Mouse (Mus musculus) B cell, adult 2 months (primary cell): ENCODE measurements around the gene Parp14.
"Not testable (repeated sequence)": the region's sequence is repeated elsewhere in the genome, so short reads cannot be mapped to it uniquely, and the experiment has no call there.

Experiments used
- DNase-seq, 2 experiments: peaks; one replicate each; pipeline ENCODE4 v3.0.0; 2022

Parp14 gene

DNA sequence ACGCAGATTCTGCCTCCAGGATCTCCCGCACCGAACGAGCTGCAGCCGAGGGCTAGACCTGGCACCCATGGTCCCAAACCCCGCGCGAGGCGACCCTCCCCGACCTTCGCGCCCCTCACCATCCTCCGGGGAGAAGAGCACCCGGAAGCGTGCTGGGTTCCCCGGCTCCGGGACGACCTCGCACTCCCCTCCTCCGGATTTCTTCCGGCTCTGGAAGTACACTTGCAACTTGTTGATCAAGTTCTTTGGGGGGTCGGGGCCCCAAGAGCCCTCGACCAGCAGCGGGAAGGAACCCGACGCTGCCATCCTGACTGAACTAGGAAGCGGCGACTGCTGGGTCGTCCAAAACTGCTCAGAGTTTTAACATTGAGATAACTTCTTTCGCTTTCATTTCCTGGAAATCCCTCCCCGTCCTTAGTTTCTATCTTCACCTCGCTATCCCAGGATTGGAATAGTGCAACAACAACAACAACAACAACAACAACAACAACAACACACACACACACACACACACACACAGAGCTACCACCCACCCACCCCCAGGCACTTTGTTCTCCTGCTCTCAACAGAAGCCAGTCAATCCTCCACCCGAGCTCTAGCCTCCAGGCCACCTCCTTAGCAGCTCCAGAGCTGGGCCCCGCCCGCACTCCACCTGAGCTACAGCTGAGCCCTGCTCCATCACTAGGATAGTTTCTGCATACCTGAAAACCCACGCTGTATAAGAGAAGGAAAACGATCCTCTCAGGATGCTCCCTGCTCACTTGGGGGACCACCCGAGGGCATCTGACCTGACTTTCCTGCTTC is at the start of gene Parp14:
TSS of gene Parp14 (minus strand) at position 497 of the 804 bp plus-strand sequence.
- DNase-seq = peak; percentile 54 to 55

DNA sequence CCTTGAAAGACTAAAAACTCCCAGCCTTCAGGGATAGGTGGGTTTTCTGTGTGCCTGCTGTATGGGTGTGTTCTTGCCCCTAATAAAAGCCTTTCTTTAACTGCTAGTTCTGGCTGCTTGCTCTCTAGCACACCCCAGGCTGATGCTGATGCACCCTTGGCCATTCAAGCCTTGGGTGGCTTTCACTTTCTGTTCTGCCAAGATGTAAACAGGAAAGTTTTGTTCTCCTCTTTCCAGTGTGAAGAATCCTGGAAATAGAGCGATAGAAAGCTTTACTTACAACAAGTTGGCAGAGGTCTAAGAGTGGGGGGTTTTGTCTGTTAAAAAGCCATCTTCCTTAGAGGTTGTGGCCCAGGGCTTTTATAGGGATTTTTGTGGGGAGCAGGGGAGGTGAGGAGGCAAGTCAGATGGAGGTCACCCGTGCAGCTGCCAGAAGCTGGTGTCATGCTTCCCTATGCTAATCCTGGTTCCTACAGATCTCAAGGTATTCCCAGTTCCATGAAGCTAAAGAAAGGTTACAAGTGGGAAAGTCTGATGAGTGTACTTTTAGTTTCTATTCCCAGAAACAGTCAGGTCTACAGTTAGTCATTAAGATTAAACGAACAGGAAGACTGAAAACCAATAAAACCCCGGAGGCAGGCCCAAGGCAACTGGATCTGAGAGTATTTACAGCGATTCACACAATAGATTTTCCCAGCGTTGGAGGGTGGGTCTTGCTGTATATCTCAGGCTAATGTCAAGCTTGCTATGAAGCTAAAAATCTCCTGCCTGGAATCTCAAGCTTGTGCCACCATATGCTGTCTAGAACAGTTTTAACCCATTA is 47.6 kb upstream of the Parp14 start:
- DNase-seq = peak; percentile 45 to 51

DNA sequence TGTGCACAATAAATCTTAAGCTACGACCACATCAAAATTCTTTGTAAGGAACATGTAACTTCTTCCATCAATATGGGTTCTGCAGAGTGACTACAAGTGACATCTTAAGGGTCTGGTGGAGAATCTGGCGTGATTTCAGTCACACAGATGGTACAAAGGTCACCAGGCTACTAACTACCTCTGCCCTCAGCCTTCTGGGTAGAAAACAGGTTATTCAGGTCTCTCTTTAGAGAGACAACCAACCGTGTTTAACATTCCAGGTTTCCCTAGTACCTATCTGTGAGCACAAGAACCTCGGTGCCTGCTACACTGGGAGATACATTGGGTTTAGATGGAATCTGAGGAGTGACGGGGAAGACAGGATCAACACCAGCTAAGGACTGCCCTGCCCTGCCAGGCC is 43.0 kb upstream of the Parp14 start:
- no peak for DNase-seq

DNA sequence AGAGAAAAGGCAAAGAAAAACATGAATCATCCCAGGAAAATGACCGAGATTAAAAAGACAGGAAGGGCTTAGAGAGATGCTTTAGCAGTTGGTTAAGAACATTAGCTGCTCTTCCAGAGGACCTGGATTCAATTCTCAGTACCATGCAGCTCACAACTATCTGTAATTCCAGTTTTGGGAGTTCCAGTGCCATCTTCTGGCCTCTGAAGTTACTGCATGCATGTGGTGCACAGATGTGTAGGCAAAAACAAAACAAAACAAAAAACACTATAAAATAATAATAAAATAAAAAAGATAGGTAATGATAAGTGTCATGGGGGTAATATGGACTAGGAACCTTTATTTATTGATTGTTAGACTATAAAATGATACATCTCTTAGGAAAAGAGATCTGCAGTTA is 42.2 kb upstream of the Parp14 start:
- peak; percentile 37 to 47 for DNase-seq

DNA sequence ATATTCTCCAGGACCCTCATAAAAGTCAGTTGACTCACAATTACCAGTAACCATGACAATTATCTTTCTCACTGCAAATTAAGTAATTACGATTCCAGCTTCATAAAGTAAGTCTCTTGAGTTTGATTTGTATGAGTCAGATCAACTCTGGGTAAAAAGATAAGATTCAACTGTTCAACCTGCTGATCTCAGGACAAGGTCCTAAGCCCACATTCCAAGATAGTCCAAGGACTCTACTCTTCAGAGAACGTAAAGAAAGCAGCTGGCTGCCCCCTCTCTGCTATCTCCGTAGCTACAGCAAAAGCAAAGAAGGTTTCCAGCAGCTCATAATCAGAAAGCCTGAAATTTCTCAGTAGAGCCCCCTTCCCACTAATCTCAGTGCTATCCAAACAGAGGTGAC is 40.1 kb upstream of the Parp14 start:
- DNase-seq = no peak

DNA sequence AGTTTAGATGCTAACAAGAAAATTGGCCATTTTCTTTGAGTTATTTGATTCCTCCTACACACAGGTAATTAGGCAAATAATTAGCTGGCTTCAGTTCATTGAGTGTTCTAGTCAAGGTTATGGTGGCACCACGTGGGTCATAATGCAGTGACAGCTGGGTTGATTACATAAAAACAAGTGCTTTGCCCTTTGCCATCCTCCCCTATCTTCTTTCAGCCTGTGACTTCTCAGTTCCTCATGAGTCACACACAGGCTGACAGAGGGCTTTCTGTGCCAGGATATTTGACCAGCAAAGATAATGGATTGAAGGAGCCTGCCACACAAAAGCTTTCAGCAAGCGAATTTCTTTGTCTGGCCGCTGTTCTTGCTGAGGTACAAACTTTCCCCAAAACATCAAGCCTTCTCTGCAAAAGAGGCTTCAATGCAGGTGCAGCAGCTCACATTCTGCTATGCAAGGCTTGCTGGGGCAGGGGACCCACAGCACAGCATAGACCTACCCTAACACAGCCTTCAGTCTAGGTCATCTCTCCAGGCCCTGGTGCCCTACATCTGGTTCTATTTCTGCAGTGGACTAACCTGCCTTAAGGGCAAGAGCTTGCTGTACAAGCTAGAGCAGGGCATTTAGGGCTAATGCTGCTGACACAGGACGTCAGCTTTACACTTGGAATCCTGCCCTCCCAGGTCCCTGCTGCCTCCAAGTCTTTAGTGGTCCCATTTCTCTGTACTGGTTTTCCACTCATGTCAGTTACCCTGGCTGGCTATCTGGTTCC is 36.3 kb upstream of the Parp14 start:
- no peak for DNase-seq

DNA sequence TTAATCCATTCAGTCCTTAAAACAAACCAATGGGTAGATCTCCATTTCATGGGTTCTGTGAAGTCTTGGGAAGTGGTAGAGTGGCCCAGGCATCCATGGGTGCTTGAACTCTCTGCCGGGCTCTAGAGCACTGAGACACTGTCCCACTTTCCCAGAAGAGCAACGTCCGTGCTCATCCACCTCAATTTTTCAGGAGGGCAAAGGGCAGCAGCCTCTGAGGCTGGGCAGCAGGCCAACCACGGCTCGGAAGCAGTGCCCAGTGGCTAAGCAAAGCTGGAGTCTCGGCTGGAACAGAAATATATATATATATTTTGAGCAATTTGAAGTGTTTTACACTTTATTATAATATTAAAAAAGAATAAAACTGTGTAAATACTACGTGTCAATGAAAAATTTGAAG is 35.5 kb upstream of the Parp14 start:
- no peak for DNase-seq

DNA sequence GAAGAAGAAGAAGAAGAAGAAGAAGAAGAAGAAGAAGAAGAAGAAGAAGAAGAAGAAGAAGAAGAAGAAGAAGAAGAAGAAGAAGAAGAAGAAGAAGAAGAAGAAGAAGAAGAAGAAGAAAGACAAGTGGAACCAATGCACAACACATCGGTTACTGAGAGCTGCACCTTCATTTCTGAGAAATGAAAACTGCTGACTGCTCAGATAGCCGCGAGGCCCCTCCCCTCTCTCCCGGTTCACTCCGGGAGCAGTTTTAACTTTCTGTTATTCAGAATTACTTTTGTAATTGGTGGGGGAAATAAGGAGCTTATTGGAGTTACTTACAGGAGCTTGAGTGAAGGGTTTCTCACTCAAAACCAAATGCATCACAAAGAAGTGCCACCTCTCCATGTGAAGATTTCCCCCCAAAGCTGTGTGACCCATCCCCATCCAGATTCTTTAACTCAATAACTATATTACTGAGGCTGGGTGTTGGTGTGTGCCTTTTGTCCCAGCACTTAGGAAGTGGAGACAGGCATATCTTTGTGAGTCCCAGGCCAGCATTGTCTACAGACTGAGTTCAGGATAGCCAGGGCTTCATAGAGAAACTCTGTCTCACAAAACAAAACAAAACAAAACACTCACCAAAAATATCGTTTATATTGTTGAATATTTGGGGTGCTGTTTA is 34.6 kb upstream of the Parp14 start:
- DNase-seq = no peak

DNA sequence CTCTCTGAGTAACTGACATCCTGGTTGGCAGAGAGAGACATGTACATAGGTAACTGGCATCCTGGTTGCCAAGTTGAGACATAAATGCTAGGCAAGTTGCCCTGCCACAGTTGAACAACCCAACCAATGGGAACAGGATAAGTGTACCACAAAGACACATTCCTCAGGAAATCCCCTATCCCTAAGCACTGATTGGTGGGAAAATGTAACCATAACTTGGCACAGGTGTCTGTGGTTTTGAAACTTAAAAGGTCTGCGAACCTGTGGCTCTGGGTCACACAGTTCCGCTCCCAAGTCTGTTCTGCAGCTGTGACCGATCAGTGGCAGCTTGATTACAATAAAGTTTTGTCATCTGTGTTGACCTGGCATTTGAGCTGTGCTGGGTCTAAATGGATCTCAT is 34.0 kb upstream of the Parp14 start:
- no peak for DNase-seq

DNA sequence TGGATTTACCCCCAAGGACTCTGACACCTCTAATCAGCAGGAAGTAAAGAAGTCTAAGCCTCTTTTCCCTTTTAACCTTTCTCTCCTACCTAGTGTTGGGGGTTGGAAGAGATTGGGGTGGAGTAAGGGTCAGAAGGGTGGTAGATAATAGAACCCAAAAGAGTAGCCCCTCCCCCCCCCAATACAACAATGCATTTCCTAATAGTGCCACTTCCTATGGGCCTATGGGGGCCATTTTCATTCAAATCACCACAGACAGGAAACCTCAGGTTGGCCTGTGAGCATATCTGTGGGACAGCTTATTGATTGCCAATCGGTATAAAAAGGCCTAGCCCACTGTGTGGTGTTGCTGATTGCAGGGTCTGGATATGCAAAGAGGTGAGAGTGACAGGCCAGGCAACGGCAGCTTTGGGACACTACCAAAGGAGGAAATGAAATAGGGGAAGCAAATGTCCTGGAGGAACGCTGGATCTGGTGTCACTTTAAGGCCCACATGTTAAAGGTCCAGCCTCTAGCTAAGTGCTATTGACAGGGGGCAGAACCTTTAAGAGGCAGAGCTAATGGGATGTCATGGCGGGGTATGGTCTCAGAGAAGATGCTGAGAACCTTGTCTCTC is 32.9 kb upstream of the Parp14 start:
- DNase-seq = no peak

DNA sequence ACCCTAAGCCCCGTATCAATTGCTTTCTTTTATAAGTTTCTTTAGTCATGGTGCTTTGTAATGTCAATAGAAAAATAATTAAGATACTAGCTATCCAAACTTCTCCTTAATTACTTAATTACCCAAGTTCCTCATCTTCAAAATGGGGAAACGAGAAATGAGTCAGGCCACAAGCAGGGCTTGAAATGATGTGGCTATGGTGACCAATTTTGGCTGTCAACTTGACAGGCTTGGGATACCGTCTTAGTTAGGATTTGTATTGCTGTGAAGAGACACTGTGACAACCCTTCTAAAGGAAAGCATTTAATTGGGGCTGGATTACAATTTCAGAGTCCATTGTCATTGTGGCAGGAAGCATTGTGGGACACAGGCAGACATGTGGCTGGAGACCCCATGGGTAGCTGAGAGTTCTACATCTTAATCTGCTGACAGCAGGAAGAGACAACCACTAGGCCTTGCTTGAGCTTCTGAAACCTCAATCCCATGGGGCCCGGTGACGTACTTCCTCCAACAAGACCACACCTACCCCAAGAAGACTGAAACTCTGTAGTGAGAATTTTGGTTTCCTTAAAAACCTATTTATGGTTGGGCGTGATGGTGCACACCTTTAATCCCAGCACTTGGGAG is 31.8 kb upstream of the Parp14 start:
- peak; percentile 36 to 53 for DNase-seq

DNA sequence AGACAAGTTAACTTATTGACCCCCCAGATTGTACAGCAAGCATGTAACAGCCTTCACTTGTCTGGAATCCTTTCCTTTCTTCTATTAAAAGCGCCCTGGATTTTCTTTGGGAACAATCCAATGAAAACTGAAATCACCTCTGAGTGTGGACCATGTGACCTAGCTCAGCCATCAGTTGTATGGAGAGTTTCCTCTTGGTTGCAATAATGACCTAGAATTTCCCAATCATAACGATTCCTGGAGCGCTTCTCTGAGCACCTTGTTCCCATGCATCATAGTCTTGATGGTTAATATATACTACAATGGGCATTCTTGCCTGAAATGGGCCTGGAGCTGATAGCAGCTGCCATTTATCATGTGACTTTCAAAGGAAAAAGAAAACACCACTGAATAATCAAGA is 29.2 kb upstream of the Parp14 start:
- no peak for DNase-seq

DNA sequence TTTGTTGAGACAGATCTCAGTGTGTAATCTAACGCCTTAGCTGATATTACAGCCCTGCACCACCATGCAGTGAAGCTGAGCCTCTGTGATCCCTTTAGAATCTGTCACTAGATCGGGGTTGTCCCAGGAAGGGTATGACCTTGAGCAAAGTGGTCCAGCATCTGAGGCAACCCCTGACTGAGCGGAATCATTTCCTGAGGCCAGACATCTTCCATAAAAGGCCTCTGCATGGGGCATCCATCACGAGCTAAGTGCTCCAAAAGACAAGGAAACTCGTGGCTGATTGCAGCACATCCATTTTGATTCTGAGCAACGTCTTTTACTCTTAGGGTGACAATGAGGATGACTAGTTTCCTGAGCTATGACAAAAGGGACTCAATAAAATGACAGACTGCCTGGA is 23.7 kb upstream of the Parp14 start:
- DNase-seq = no peak

DNA sequence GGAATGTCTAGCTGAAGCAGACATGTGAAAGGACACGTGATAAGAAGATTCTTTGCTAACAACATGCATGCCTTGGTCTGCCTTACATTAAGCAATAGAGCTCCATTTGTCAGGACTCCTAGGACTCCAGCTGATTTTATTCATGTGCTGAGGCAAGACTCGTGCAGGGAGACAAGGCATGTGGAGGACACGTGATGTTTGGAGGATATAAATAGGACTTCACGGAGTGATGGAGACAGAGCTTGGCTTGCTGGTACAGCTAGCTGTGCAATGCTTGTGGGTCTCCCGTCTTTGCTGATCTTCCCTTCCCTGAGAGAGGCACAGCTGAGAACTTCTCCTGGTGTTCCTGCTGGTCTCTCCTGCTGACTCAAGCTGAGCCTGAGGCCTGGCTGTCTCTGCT is 20.3 kb upstream of the Parp14 start:
- DNase-seq = not testable (repeated sequence)

DNA sequence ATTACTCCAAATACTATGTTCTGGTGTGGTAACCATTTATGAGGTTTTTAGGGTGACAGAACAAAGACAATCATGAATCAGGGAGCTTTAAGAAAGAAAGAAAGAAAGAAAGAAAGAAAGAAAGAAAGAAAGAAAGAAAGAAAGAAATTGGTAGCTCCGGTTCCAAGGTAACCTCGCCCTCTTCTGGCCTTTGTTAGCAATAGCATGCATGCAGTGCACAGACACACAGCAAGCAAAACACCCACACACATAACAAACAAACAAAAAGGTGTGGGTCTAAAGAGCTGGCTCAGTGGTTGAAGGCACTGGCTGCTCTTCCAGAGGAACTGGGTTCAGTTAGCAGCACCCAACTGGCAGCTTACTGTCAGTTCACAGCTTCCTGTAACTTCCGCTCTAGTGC is 19.3 kb upstream of the Parp14 start:
- DNase-seq = no peak

DNA sequence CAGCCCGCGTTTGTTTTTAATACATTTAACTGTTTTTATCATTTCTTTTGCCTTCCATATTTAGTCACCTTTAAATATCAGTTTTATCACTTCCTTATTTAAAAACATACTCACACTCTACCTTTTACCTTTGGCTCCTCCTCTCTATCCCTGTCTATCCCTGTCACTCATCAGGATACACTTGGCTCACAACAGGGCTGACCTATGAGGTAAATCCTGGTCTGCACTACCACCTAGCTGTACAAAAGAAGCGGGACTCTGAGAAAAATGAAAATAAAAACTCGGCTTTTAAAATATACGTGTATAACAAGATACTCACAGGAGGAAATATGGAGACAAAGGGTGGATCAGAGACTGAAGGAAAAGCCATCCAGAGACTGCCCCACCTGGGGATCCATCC is 17.6 kb upstream of the Parp14 start:
- DNase-seq = no peak

DNA sequence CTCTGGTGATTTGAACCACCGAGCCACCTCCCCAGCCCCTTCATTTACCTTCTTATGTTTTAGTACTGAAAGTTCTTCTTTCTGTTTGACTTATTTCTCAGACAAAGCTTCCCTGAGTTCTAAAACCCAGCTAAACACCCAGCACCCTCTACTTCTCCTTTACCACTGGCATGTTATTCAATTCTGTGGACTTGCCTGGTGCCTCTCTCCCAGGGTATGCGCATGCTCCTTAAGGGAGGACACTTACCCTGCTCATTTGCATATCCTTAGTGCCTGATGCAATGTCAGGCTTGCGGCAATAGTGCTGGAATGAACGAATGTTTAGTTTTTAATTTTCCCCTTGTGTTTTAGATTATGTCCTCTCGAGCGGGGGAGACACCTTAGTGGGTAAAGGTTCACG is 16.8 kb upstream of the Parp14 start:
- no peak for DNase-seq

DNA sequence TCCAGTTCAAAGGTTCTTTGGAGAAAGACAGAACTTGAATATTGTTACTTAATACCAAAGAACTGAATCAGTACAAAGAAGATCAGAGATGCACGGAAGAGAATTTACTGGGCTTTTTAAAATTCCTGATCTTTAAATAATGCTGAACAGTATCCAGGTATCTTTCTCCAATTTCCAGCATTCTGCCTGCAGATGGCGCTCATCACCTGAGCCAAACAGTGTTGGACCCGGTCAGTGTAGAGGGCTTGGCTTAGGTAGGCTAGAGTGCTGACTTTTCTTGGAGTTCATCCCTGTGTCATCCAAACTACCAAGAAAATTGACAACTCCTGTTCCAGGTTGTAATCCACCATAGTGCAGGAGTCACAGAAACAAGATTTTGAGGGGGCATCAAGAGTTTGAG is 3.1 kb upstream of the Parp14 start:
- peak; percentile 80 to 81 for DNase-seq

DNA sequence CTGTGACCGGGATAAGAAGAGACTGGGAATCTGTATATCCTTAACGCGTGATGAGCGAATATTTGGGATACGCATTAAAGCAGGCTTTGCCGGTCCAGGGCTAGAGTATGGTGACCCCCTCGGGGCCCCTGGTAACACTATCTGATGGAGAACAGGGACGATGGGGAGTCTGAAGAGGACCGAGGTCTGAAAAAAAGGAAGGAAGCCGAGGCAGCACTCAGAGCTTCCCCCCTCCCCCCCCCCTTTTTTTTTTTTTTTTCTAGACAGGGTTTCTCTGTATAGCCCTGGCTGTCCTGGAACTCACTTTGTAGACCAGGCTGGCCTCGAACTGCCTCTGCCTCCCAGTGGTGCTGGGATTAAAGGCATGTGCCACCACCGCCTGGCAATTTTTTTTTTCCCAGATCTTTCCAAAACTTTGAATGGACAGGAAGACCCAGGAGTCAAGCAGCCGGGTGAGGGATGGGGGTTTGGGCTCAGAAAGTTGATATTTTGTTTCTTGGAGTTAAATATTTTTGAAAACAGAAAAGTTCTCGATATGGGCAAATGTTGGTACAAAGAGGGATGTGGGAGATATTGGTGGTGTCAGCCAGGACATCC is 1.2 kb upstream of the Parp14 start:
- DNase-seq = peak; percentile 24 to 26

DNA sequence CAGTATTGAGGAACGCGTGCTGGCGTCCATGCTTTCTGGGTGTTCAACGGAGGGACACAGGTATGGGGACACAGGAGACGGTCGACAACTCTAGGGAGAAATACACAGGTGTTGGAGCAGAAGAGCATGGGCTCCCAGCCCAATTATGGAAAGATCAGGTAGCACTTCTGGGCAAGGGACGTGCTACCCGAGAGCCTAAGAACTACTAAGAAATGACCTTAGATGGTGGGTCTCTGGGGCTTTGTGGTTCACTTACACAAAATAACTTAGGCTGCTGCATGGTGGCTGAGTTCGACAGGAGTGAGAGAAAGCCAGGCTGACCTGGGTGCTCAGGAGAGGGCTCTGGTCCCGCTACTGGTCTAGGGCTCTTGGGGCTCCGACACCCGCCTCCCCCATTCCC is 554 bp upstream of the Parp14 start:
- DNase-seq = no peak

DNA sequence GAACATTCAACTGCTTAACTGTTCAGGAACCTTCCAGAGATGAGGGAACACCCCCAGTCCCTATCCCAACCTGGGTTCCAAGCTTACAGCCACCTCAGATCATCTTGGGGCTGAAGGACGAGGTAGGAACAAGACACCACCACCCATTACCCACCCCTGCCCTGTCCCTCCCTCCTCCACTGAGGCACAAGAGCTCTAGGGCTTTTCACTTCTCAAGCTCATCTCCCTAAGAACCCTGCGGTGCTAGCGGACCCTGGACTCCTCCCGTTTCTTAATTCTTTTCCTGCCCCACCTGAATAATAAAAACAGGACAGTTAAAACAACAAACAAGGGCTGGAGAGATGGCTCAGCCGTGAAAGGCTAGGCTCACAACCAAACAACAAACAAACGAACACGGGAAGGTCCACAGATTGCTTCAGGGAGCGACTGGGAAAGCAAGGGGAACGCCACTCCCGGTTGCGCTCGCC is 730 bp downstream of the Parp14 start:
- no peak for DNase-seq
